Mouse (Mus musculus) CD4-positive, CD25-positive, alpha-beta regulatory T cell, adult 9 weeks (primary cell): ENCODE measurements around the gene Morc3. TPM values are rescaled to one million over a fixed set of nuclear protein-coding genes. Genes with fewer than 3 reads are reported as not detected.

Experiments
- polyA plus RNA-seq: library from polyadenylated mRNA; unstranded; fragments of 100-300 nt; shearing (Covaris generic); gene quantifications from one replicate; pipeline ENCODE4 v1.2.1, GENCODE M21; 2017

The Morc3 gene
- polyA plus RNA-seq = 109 TPM

GRCm38 (mm10) chr16:93831627-93832395 is at the start of gene Morc3:
Morc3 (plus strand) TSS chr16:93832121.

DNA sequence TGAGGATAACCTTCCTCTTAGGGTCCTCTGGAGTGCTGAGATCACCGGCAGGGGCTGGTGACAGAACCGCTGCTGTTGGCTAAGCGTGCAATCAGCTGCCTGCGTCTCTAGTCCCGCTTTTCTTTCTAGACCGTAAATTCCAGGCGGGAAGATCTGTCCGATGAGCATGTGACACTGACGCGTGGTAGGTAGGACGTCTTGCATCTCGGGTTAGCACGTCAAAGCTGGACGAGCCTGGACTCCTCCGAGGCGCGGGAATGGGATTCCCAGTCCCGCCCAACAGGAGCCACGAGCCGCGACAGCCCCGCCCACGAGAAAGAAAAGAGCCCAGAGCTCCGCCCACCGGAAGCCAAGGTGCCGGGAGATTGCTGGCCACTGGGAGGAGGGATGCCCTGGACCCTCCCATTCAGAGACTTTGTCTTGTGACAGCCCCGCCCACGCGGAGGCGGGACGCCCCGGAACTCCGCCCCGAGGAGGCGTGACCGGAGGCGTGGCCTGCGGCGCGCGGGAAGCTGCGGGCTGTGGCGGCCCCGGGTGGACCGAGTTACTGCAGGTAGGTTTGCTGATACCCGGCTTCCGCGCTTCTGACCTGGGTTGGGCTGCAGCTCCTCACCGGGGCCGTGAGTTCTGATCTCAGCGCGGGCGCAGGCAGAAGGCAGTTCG is 51.6 kb downstream of the Morc3 start, which contains the start of gene Chaf1b:
Gene Chaf1b, plus strand, starts transcription at position 479 of the 663 bp plus-strand sequence.

Other genes with a start within 250 kb of the Morc3 start
- 53.6 TPM for gene Setd4, start 228.1 kb upstream of the Morc3 start, polyA plus RNA-seq
- gene Cbr1, start 226.3 kb upstream of the Morc3 start, polyA plus RNA-seq = 97.1 TPM
- gene Gm5678, start 204.0 kb upstream of the Morc3 start, polyA plus RNA-seq = not detected
- not detected for gene Cbr3, start 148.9 kb upstream of the Morc3 start, polyA plus RNA-seq
- gene Dop1b, start 120.2 kb upstream of the Morc3 start, polyA plus RNA-seq = 40.8 TPM
- 29.5 TPM for gene Chaf1b, start 51.8 kb downstream of the Morc3 start, polyA plus RNA-seq
- gene Cldn14, start 176.7 kb downstream of the Morc3 start, polyA plus RNA-seq = not detected